Comparison of ENCODE assay signal across 9 mouse cellular contexts in genomic region chr4:74231405-74231804, GRCm38 (mm10). TPM values are rescaled to one million over a fixed set of nuclear protein-coding genes. Genes with fewer than 3 reads are reported as not detected.
DNase-seq lines count a peak whose midpoint lies in the region; ATAC-seq and TF ChIP-seq lines count a peak whose summit lies in the region.
"Had no signal": no experiment of that assay in that cellular context is flagged by ENCODE, and none has a peak within 500 bp of the region (broad histone marks: within the 10 kb centered on the region; RNA-seq: fewer than 3 reads in every experiment).

No protein-coding gene starts in this region.

- H3K4me2 ChIP-seq in forebrain, embryonic 15.5 days (replicated peaks) = no peak overlapping the region
- H3K4me2 ChIP-seq in limb, embryonic 12.5 days = no peak overlapping the region
- no peak overlapping the region for H3K4me2 ChIP-seq in midbrain, embryonic 15.5 days

- TF ChIP-seq POLR2A in testis, adult 2 months (IDR thresholded peaks at IDR 0.05; ENCODE audit: control insufficient read depth, low read depth, low read length) = no peak
- no peak for TF ChIP-seq POLR2A in kidney, adult 2 months (IDR thresholded peaks at IDR 0.05; ENCODE audit: low read depth, low read length)
- TF ChIP-seq POLR2A in thymus, adult 2 months (IDR thresholded peaks at IDR 0.05; ENCODE audit: control insufficient read depth, extremely low read depth, insufficient read depth, low read length, poor library complexity) = no peak

- DNase-seq in testis, postnatal 14 days (ENCODE audit: low spot score) = no peak
- DNase-seq in c-Kit-positive CD71-positive TER-119-positive erythroid progenitor cells, embryonic 14.5 days (ENCODE audit: low spot score) = peak; percentile 16
- peak; percentile 60 for DNase-seq in kidney, adult 2 months
- DNase-seq in thymus, adult 2 months = peak; percentile 65

- no peaks in the 10 kb centered on the region for H3K36me3 ChIP-seq in testis, adult 2 months (ENCODE audit: control insufficient read depth, insufficient read depth, low read length)
- no peaks in the 10 kb centered on the region for H3K36me3 ChIP-seq in forebrain, embryonic 15.5 days
- no peaks in the 10 kb centered on the region for H3K36me3 ChIP-seq in kidney, adult 2 months (ENCODE audit: control insufficient read depth, insufficient read depth, low read length)
- H3K36me3 ChIP-seq in limb, embryonic 12.5 days = no peaks in the 10 kb centered on the region
- H3K36me3 ChIP-seq in midbrain, embryonic 15.5 days (replicated peaks) = no peaks in the 10 kb centered on the region
- no peaks in the 10 kb centered on the region for H3K36me3 ChIP-seq in thymus, adult 2 months (ENCODE audit: control insufficient read depth, insufficient read depth, low read length)

- H3K9ac ChIP-seq in forebrain, embryonic 15.5 days (replicated peaks) = no peak overlapping the region
- no peak overlapping the region for H3K9ac ChIP-seq in limb, embryonic 12.5 days (replicated peaks)
- no peak overlapping the region for H3K9ac ChIP-seq in midbrain, embryonic 15.5 days

- ATAC-seq in forebrain, embryonic 15.5 days (replicated peaks) = peak; percentile 29; the same call in 1 of the 2 replicates
- peak; percentile 39; the same call in 1 of the 2 replicates for ATAC-seq in limb, embryonic 12.5 days (ENCODE audit: insufficient number of reproducible peaks, insufficient read depth, low FRiP score, low TSS enrichment, low read depth)
- peak; percentile 53 for ATAC-seq in midbrain, embryonic 15.5 days (replicated peaks)

- H3K4me3 ChIP-seq in testis, adult 2 months (ENCODE audit: control insufficient read depth, low read depth, low read length) = no peak overlapping the region
- H3K4me3 ChIP-seq in forebrain, embryonic 15.5 days = no peak overlapping the region
- H3K4me3 ChIP-seq in kidney, adult 2 months (ENCODE audit: insufficient read depth, low read depth, low read length) = no peak overlapping the region
- H3K4me3 ChIP-seq in limb, embryonic 12.5 days (replicated peaks) = no peak overlapping the region
- no peak overlapping the region for H3K4me3 ChIP-seq in midbrain, embryonic 15.5 days
- no peak overlapping the region for H3K4me3 ChIP-seq in thymus, adult 2 months (ENCODE audit: control insufficient read depth, insufficient read depth, low read length)
- H3K4me3 ChIP-seq: erythroblast, embryonic 14.5 days had no signal

- no peaks in the 10 kb centered on the region; the same call in none of the 2 replicates for H3K4me1 ChIP-seq in testis, adult 2 months (ENCODE audit: control insufficient read depth, insufficient read depth, low read length)
- H3K4me1 ChIP-seq in forebrain, embryonic 15.5 days = no peaks in the 10 kb centered on the region
- no peaks in the 10 kb centered on the region for H3K4me1 ChIP-seq in kidney, adult 2 months (ENCODE audit: control insufficient read depth, insufficient read depth, low read length)
- H3K4me1 ChIP-seq in limb, embryonic 12.5 days (replicated peaks) = no peaks in the 10 kb centered on the region
- H3K4me1 ChIP-seq in midbrain, embryonic 15.5 days = no peaks in the 10 kb centered on the region
- H3K4me1 ChIP-seq in thymus, adult 2 months (replicated peaks; ENCODE audit: control insufficient read depth, insufficient read depth, low read length) = no peaks in the 10 kb centered on the region

- no peak overlapping the region for H3K27ac ChIP-seq in testis, adult 2 months (ENCODE audit: control insufficient read depth, insufficient read depth, low read depth, low read length)
- H3K27ac ChIP-seq in forebrain, embryonic 15.5 days (replicated peaks) = no peak overlapping the region
- no peak overlapping the region for H3K27ac ChIP-seq in kidney, adult 2 months (ENCODE audit: insufficient read depth, low read depth, low read length)
- no peak overlapping the region for H3K27ac ChIP-seq in limb, embryonic 12.5 days
- no peak overlapping the region for H3K27ac ChIP-seq in midbrain, embryonic 15.5 days
- no peak overlapping the region for H3K27ac ChIP-seq in thymus, adult 2 months (ENCODE audit: control insufficient read depth, insufficient read depth, low read length)

- WGBS in forebrain, embryonic 15.5 days = 67% methylated on average over 5 of the region's 5 CpGs
- 62% methylated on average over 5 of the region's 5 CpGs for WGBS in kidney, adult 2 months
- WGBS in limb, embryonic 12.5 days = 68% methylated on average over 5 of the region's 5 CpGs
- WGBS in midbrain, embryonic 15.5 days = 70% methylated on average over 5 of the region's 5 CpGs
- 69% methylated on average over 5 of the region's 5 CpGs for WGBS in thymus, adult 2 months

- peak; percentile 49; the same call in 1 of the 2 replicates for TF ChIP-seq CTCF in testis, adult 2 months (IDR thresholded peaks at IDR 0.05; ENCODE audit: control insufficient read depth, insufficient read depth, insufficient replicate concordance, low read depth, low read length)
- TF ChIP-seq CTCF in kidney, adult 2 months (conservative IDR thresholded peaks at IDR 0.05; ENCODE audit: insufficient read depth, insufficient read length, low read depth, low read length) = peak; percentile 86
- peak; percentile 54; the same call in 1 of the 2 replicates for TF ChIP-seq CTCF in thymus, adult 2 months (IDR thresholded peaks at IDR 0.05; ENCODE audit: borderline replicate concordance, control insufficient read depth, extremely low read depth, insufficient read depth, low read length, poor library complexity)

- H3K27me3 ChIP-seq in testis, adult 2 months (ENCODE audit: control insufficient read depth, insufficient read depth, low read length) = no peaks in the 10 kb centered on the region
- H3K27me3 ChIP-seq in forebrain, embryonic 15.5 days = no peaks in the 10 kb centered on the region
- no peaks in the 10 kb centered on the region for H3K27me3 ChIP-seq in kidney, adult 2 months (replicated peaks; ENCODE audit: control insufficient read depth, insufficient read depth, low read length)
- no peaks in the 10 kb centered on the region for H3K27me3 ChIP-seq in limb, embryonic 12.5 days
- no peaks in the 10 kb centered on the region for H3K27me3 ChIP-seq in midbrain, embryonic 15.5 days (replicated peaks)
- no peaks in the 10 kb centered on the region for H3K27me3 ChIP-seq in thymus, adult 2 months (ENCODE audit: control insufficient read depth, insufficient read depth, low read length)

- no peaks in the 10 kb centered on the region for H3K9me3 ChIP-seq in forebrain, embryonic 15.5 days
- no peaks in the 10 kb centered on the region for H3K9me3 ChIP-seq in limb, embryonic 12.5 days
- no peaks in the 10 kb centered on the region for H3K9me3 ChIP-seq in midbrain, embryonic 15.5 days

RNA-seq across cellular contexts. Expression of gene Kdm4c, which starts 10.9 kb away (rescaled TPM):
- polyA plus RNA-seq in testis, adult 2 months (2012; rRNA removed) = 0.91 and 1.9 TPM in 2 replicates
- 18.3 and 18.5 TPM in 2 replicates for polyA plus RNA-seq in forebrain, embryonic 15.5 days (2015; fragmentation: Nextera tagmentation; extraction: Ambion mirVana)
- 3.0 and 3.4 TPM in 2 replicates for polyA plus RNA-seq in kidney, adult 2 months (2012; rRNA removed)
- polyA plus RNA-seq in limb, embryonic 12.5 days (2016; fragmentation: Nextera tagmentation; extraction: Ambion mirVana) = 13.4 and 14.5 TPM in 2 replicates
- 16.9 and 17.6 TPM in 2 replicates for polyA plus RNA-seq in midbrain, embryonic 15.5 days (2015; fragmentation: Nextera tagmentation; extraction: Ambion mirVana)
- polyA plus RNA-seq in thymus, adult 2 months (2012; rRNA removed) = 4.8 and 5.5 TPM in 2 replicates
